Mouse (Mus musculus): Measurements from ENCODE around the gene Pou2f3. TPM values are rescaled to one million over a fixed set of nuclear protein-coding genes. Genes with fewer than 3 reads are reported as not detected.
A peak's percentile ranks its signal among the peaks of the same experiment; 100 is the strongest.

Gene Pou2f3
- polyA plus RNA-seq, 1 experiment from 2014 or later, result not detected

GRCm38 (mm10) chr9:43229962-43230361 lies 19.8 kb upstream of the Pou2f3 start:
- no peaks in the 10 kb centered on the region for H3K36me3 ChIP-seq (replicated peaks)
- peaks cover 20% of the 10 kb centered on the region for H3K4me1 ChIP-seq
- ATAC-seq (ENCODE audit: low FRiP score), result no peak

GRCm38 (mm10) chr9:43229398-43229895 lies 19.3 kb upstream of the Pou2f3 start:
- Histone ChIP-seq H3K27ac (no peak overlapping the region), H3K4me2 (no peak overlapping the region), H3K4me3 (replicated peaks) (no peak overlapping the region), H3K36me3 (replicated peaks) (no peaks in the 10 kb centered on the region), H3K27me3 (no peaks in the 10 kb centered on the region), H3K4me1 (peaks cover 20% of the 10 kb centered on the region), H3K9me3 (no peaks in the 10 kb centered on the region), H3K9ac (no peak overlapping the region)
- WGBS, result 95% methylated on average over 10 of the region's 10 CpGs
- no peak for ATAC-seq (ENCODE audit: low FRiP score)

More at GRCm38 (mm10) chr9:43229962-43230361, 19.8 kb upstream of the Pou2f3 start:
- no peak overlapping the region for H3K4me3 ChIP-seq (replicated peaks)
- no peaks in the 10 kb centered on the region for H3K9me3 ChIP-seq
- no peak overlapping the region for H3K9ac ChIP-seq
- no peak overlapping the region for H3K27ac ChIP-seq
- H3K4me2 ChIP-seq, result no peak overlapping the region
- H3K27me3 ChIP-seq, result no peaks in the 10 kb centered on the region
- 91% methylated on average over 7 of the region's 7 CpGs for WGBS

GRCm38 (mm10) chr9:43228745-43229144 lies 18.6 kb upstream of the Pou2f3 start:
- Histone ChIP-seq H3K4me1 (peaks cover 22% of the 10 kb centered on the region), H3K4me2 (no peak overlapping the region), H3K9ac (no peak overlapping the region), H3K27ac (no peak overlapping the region), H3K4me3 (replicated peaks) (no peak overlapping the region), H3K9me3 (no peaks in the 10 kb centered on the region), H3K27me3 (no peaks in the 10 kb centered on the region), H3K36me3 (replicated peaks) (no peaks in the 10 kb centered on the region)
- ATAC-seq (ENCODE audit: low FRiP score), result no peak
- WGBS, result 90% methylated on average over 2 of the region's 2 CpGs

GRCm38 (mm10) chr9:43227626-43228025 lies 17.5 kb upstream of the Pou2f3 start:
- H3K4me1 ChIP-seq, result peaks cover 20% of the 10 kb centered on the region
- H3K9ac ChIP-seq, result no peak overlapping the region
- H3K9me3 ChIP-seq, result no peaks in the 10 kb centered on the region
- H3K27ac ChIP-seq, result no peak overlapping the region
- ATAC-seq (ENCODE audit: low FRiP score), result no peak
- no peak overlapping the region for H3K4me2 ChIP-seq
- no peaks in the 10 kb centered on the region for H3K36me3 ChIP-seq (replicated peaks)
- 92% methylated on average over 8 of the region's 8 CpGs for WGBS
- H3K4me3 ChIP-seq (replicated peaks), result no peak overlapping the region
- no peaks in the 10 kb centered on the region for H3K27me3 ChIP-seq

GRCm38 (mm10) chr9:43226573-43227160 lies 16.5 kb upstream of the Pou2f3 start:
- ATAC-seq (ENCODE audit: low FRiP score), result no peak
- Histone ChIP-seq H3K9ac (no peak overlapping the region), H3K4me1 (peaks cover 10% of the 10 kb centered on the region), H3K4me3 (replicated peaks) (no peak overlapping the region), H3K36me3 (replicated peaks) (no peaks in the 10 kb centered on the region), H3K9me3 (no peaks in the 10 kb centered on the region), H3K27ac (no peak overlapping the region), H3K4me2 (no peak overlapping the region), H3K27me3 (no peaks in the 10 kb centered on the region)
- WGBS, result 86% methylated on average over 9 of the region's 9 CpGs

- Histone ChIP-seq H3K27me3 (no peaks in the 10 kb centered on the region), H3K9ac (no peak overlapping the region), H3K4me1 (peaks cover 8% of the 10 kb centered on the region; the same call in 1 of the 2 replicates), H3K9me3 (no peaks in the 10 kb centered on the region), H3K36me3 (replicated peaks) (no peaks in the 10 kb centered on the region), H3K27ac (no peak overlapping the region), H3K4me3 (replicated peaks) (no peak overlapping the region), H3K4me2 (no peak overlapping the region)
- ATAC-seq (ENCODE audit: low FRiP score), result no peak
- 31% methylated on average over 2 of the region's 2 CpGs for WGBS
Measured at GRCm38 (mm10) chr9:43225481-43225880, 15.3 kb upstream of the Pou2f3 start.

- H3K36me3 ChIP-seq (replicated peaks), result no peaks in the 10 kb centered on the region
- no peak overlapping the region for H3K27ac ChIP-seq
- no peak overlapping the region for H3K4me3 ChIP-seq (replicated peaks)
- H3K4me1 ChIP-seq, result peaks cover 8% of the 10 kb centered on the region; the same call in 1 of the 2 replicates
- H3K9me3 ChIP-seq, result no peaks in the 10 kb centered on the region
- H3K4me2 ChIP-seq, result no peak overlapping the region
- no peak overlapping the region for H3K9ac ChIP-seq
- ATAC-seq (ENCODE audit: low FRiP score), result no peak
- H3K27me3 ChIP-seq, result no peaks in the 10 kb centered on the region
- WGBS, result 45% methylated on average over 11 of the region's 11 CpGs
Measured at GRCm38 (mm10) chr9:43224771-43225355, 14.7 kb upstream of the Pou2f3 start.

- H3K9ac ChIP-seq, result no peak overlapping the region
- peaks cover 8% of the 10 kb centered on the region; the same call in 1 of the 2 replicates for H3K4me1 ChIP-seq
- H3K36me3 ChIP-seq (replicated peaks), result no peaks in the 10 kb centered on the region
- no peaks in the 10 kb centered on the region for H3K9me3 ChIP-seq
- WGBS, result 33% methylated on average over 8 of the region's 8 CpGs
- H3K27me3 ChIP-seq, result no peaks in the 10 kb centered on the region
- H3K27ac ChIP-seq, result no peak overlapping the region
- ATAC-seq (ENCODE audit: low FRiP score), result 0 out of 2 replicates have a peak, but pooled peaks have one; percentile 33
- H3K4me2 ChIP-seq, result no peak overlapping the region
- no peak overlapping the region for H3K4me3 ChIP-seq (replicated peaks)
Measured at GRCm38 (mm10) chr9:43222429-43222715, 12.2 kb upstream of the Pou2f3 start.

GRCm38 (mm10) chr9:43221643-43222428 lies 11.7 kb upstream of the Pou2f3 start:
- Histone ChIP-seq H3K9me3 (no peaks in the 10 kb centered on the region), H3K36me3 (replicated peaks) (no peaks in the 10 kb centered on the region), H3K27ac (no peak overlapping the region), H3K9ac (no peak overlapping the region), H3K4me2 (no peak overlapping the region), H3K27me3 (no peaks in the 10 kb centered on the region), H3K4me1 (peaks cover 8% of the 10 kb centered on the region; the same call in 1 of the 2 replicates), H3K4me3 (replicated peaks) (no peak overlapping the region)
- ATAC-seq (ENCODE audit: low FRiP score), result peak; percentile 58
- WGBS, result 31% methylated on average over 18 of the region's 18 CpGs

- Histone ChIP-seq H3K4me3 (replicated peaks) (no peak overlapping the region), H3K4me2 (no peak overlapping the region), H3K9ac (peak overlapping the region; percentile 17; the same call in 1 of the 2 replicates), H3K27ac (no peak overlapping the region), H3K9me3 (no peaks in the 10 kb centered on the region), H3K27me3 (peaks cover 35% of the 10 kb centered on the region), H3K36me3 (replicated peaks) (no peaks in the 10 kb centered on the region), H3K4me1 (peaks cover 12% of the 10 kb centered on the region)
- 37% methylated on average over 11 of the region's 11 CpGs for WGBS
- peak; percentile 51; the same call in 1 of the 2 replicates for ATAC-seq (ENCODE audit: low FRiP score)
Measured at GRCm38 (mm10) chr9:43210771-43211450, 742 bp upstream of the Pou2f3 start.

- Histone ChIP-seq H3K4me1 (peaks cover 19% of the 10 kb centered on the region), H3K9ac (no peak overlapping the region), H3K9me3 (no peaks in the 10 kb centered on the region), H3K27me3 (peaks cover 78% of the 10 kb centered on the region), H3K4me3 (replicated peaks) (peak overlapping the region; percentile 31), H3K36me3 (replicated peaks) (no peaks in the 10 kb centered on the region), H3K27ac (no peak overlapping the region), H3K4me2 (peak overlapping the region; percentile 53)
- WGBS, result 4% methylated on average over 15 of the region's 15 CpGs
- ATAC-seq (ENCODE audit: low FRiP score), result no peak
Measured at GRCm38 (mm10) chr9:43206022-43206390, 4.2 kb downstream of the Pou2f3 start.

Data from forebrain, embryonic 12.5 days (tissue).